Mouse (Mus musculus) testis, adult 10 weeks (tissue): ENCODE data around the gene Phpt1. TPM values are rescaled to one million over a fixed set of nuclear protein-coding genes. Genes with fewer than 3 reads are reported as not detected.

ENCODE experiments used
- polyA plus RNA-seq: library from polyadenylated mRNA; stranded (reverse); fragments of 350-450 nt; fragmentation: Illumina TruSeq; extraction: RNeasy Lipid Tissue Mini Kit (QIAGEN cat#74804); gene quantifications from one replicate; pipeline ENCODE4 v1.2.3, GENCODE M21; 2014; ENCODE audit warnings: low read depth, low replicate concordance

Gene Phpt1
- 3.4 TPM for polyA plus RNA-seq

GRCm38 (mm10) chr2:25574579-25575431, at the start of gene Phpt1, which contains the start of gene Mamdc4:
Gene Phpt1, minus strand, starts transcription at chr2:25575224.
Gene Mamdc4, minus strand, starts transcription at chr2:25574845.

GRCm38 (mm10) chr2:25621229-25622200, 46.5 kb upstream of the Phpt1 start, which contains the start of gene Tmem141:
Gene Tmem141, minus strand, starts transcription at chr2:25622005.

GRCm38 (mm10) chr2:25617578-25617977, 42.6 kb upstream of the Phpt1 start, which contains the start of gene Ccdc183:
Gene Ccdc183, minus strand, starts transcription at chr2:25617678.

GRCm38 (mm10) chr2:25607761-25608622, 33.0 kb upstream of the Phpt1 start, which contains the start of gene Rabl6:
Gene Rabl6, minus strand, starts transcription at chr2:25608521.

GRCm38 (mm10) chr2:25581294-25581864, 6.4 kb upstream of the Phpt1 start, which contains the start of gene Ajm1:
Gene Ajm1, minus strand, starts transcription at chr2:25581757.

GRCm38 (mm10) chr2:25557221-25557963, 17.6 kb downstream of the Phpt1 start, which contains the start of gene Edf1:
Gene Edf1, plus strand, starts transcription at chr2:25557847.

GRCm38 (mm10) chr2:25546811-25547491, 28.1 kb downstream of the Phpt1 start, which contains the start of gene Traf2:
Gene Traf2, minus strand, starts transcription at chr2:25546940.

Other genes with a start within 250 kb of the Phpt1 start
- 21.6 TPM for gene Man1b1, start 242.9 kb downstream of the Phpt1 start, polyA plus RNA-seq
- 0.50 TPM for gene Dpp7, start 218.9 kb downstream of the Phpt1 start, polyA plus RNA-seq
- 0.10 TPM for gene Uap1l1, start 209.5 kb downstream of the Phpt1 start, polyA plus RNA-seq
- gene Sapcd2, start 202.9 kb downstream of the Phpt1 start, polyA plus RNA-seq = 0.06 TPM
- 0.10 TPM for gene Entpd2, start 179.3 kb downstream of the Phpt1 start, polyA plus RNA-seq
- 0.70 TPM for gene Npdc1, start 175.9 kb downstream of the Phpt1 start, polyA plus RNA-seq
- not detected for gene Fut7, start 152.0 kb downstream of the Phpt1 start, polyA plus RNA-seq
- gene Abca2, start 146.5 kb downstream of the Phpt1 start, polyA plus RNA-seq = 0.34 TPM
- gene Clic3, start 118.4 kb downstream of the Phpt1 start, polyA plus RNA-seq = not detected
- 2.9 TPM for gene Paxx, start 114.1 kb downstream of the Phpt1 start, polyA plus RNA-seq
- 27.8 TPM for gene Ptgds, start 105.2 kb downstream of the Phpt1 start, polyA plus RNA-seq
- not detected for gene Lcn12, start 81.3 kb downstream of the Phpt1 start, polyA plus RNA-seq
- 6.6 TPM for gene Fbxw5, start 74.5 kb downstream of the Phpt1 start, polyA plus RNA-seq
- gene C8g, start 73.5 kb downstream of the Phpt1 start, polyA plus RNA-seq = 7.9 TPM
- gene Traf2, start 28.3 kb downstream of the Phpt1 start, polyA plus RNA-seq = 1.1 TPM
- 3.7 TPM for gene Edf1, start 17.4 kb downstream of the Phpt1 start, polyA plus RNA-seq
- 1.2 TPM for gene Mamdc4, start 379 bp downstream of the Phpt1 start, polyA plus RNA-seq
- gene Ajm1, start 6.5 kb upstream of the Phpt1 start, polyA plus RNA-seq = not detected
- gene Rabl6, start 33.3 kb upstream of the Phpt1 start, polyA plus RNA-seq = 25.0 TPM
- gene Ccdc183, start 42.5 kb upstream of the Phpt1 start, polyA plus RNA-seq = 88.5 TPM
- 2.3 TPM for gene Tmem141, start 46.8 kb upstream of the Phpt1 start, polyA plus RNA-seq
- not detected for gene Fcna, start 52.8 kb upstream of the Phpt1 start, polyA plus RNA-seq
- not detected for gene Lcn8, start 77.9 kb upstream of the Phpt1 start, polyA plus RNA-seq
- not detected for gene Lcn5, start 82.7 kb upstream of the Phpt1 start, polyA plus RNA-seq
- gene Lcn6, start 101.6 kb upstream of the Phpt1 start, polyA plus RNA-seq = not detected
- not detected for gene Lcn10, start 107.5 kb upstream of the Phpt1 start, polyA plus RNA-seq
- not detected for gene Obp2a, start 124.8 kb upstream of the Phpt1 start, polyA plus RNA-seq
- 1.2 TPM for gene Bmyc, start 131.5 kb upstream of the Phpt1 start, polyA plus RNA-seq
- gene Obp2b, start 161.8 kb upstream of the Phpt1 start, polyA plus RNA-seq = not detected
- not detected for gene Lcn3, start 190.3 kb upstream of the Phpt1 start, polyA plus RNA-seq
- not detected for gene Lcn11, start 201.8 kb upstream of the Phpt1 start, polyA plus RNA-seq
- gene Gm13539, start 207.0 kb upstream of the Phpt1 start, polyA plus RNA-seq = 3.1 TPM
- gene Glt6d1, start 240.6 kb upstream of the Phpt1 start, polyA plus RNA-seq = 58.7 TPM
- not detected for gene Lcn9, start 247.9 kb upstream of the Phpt1 start, polyA plus RNA-seq